Mouse (Mus musculus) erythroblast, adult 5-6 weeks (primary cell): ENCODE data around the gene Rcl1. TPM values are rescaled to one million over a fixed set of nuclear protein-coding genes. Genes with fewer than 3 reads are reported as not detected.

Experiments used
- total RNA-seq, 2 experiments: library from RNA; stranded (forward) in 1 of 2; stranded (reverse) in 1 of 2; fragments of 150-400 nt in 1 of 2; fragments of 200-764, 138-1000 nt in 1 of 2; gene quantifications; 2 replicates each; pipeline versions ENCODE4 v1.2.3 to v1.2.4; 2015 to 2017; ENCODE audit warnings: low replicate concordance in 2 of 2

Rcl1 gene
- total RNA-seq, 2 experiments from 2014 or later = 22.9 to 63.0 TPM

Other genes starting within 250 kb of the Rcl1 start
- 2.1 and 8.1 TPM in 2 replicates for gene Plpp6, start 137.4 kb upstream of the Rcl1 start, total RNA-seq (2015; ENCODE audit: low replicate concordance)
- 0.98 and 2.8 TPM in 2 replicates for gene Plpp6, start 137.4 kb upstream of the Rcl1 start, total RNA-seq (2017; ENCODE audit: low replicate concordance)
- gene 4430402I18Rik, start 133.6 kb upstream of the Rcl1 start, total RNA-seq (2015; ENCODE audit: low replicate concordance) = not detected in 2 replicates
- not detected in 2 replicates for gene 4430402I18Rik, start 133.6 kb upstream of the Rcl1 start, total RNA-seq (2017; ENCODE audit: low replicate concordance)
- 17.1 and 27.7 TPM in 2 replicates for gene Cdc37l1, start 111.0 kb upstream of the Rcl1 start, total RNA-seq (2015; ENCODE audit: low replicate concordance)
- gene Cdc37l1, start 111.0 kb upstream of the Rcl1 start, total RNA-seq (2017; ENCODE audit: low replicate concordance) = 27.0 and 27.5 TPM in 2 replicates
- gene Ak3, start 53.4 kb upstream of the Rcl1 start, total RNA-seq (2015; ENCODE audit: low replicate concordance) = 10.4 and 19.4 TPM in 2 replicates
- 6.7 and 9.2 TPM in 2 replicates for gene Ak3, start 53.4 kb upstream of the Rcl1 start, total RNA-seq (2017; ENCODE audit: low replicate concordance)
- 37.7 and 41.6 TPM in 2 replicates for gene Jak2, start 150.5 kb downstream of the Rcl1 start, total RNA-seq (2015; ENCODE audit: low replicate concordance)
- gene Jak2, start 150.5 kb downstream of the Rcl1 start, total RNA-seq (2017; ENCODE audit: low replicate concordance) = 49.8 and 64.0 TPM in 2 replicates
- not detected in 2 replicates for gene Insl6, start 224.0 kb downstream of the Rcl1 start, total RNA-seq (2015; ENCODE audit: low replicate concordance)
- not detected in 2 replicates for gene Insl6, start 224.0 kb downstream of the Rcl1 start, total RNA-seq (2017; ENCODE audit: low replicate concordance)
- not detected in 2 replicates for gene Rln1, start 233.3 kb downstream of the Rcl1 start, total RNA-seq (2015; ENCODE audit: low replicate concordance)
- gene Rln1, start 233.3 kb downstream of the Rcl1 start, total RNA-seq (2017; ENCODE audit: low replicate concordance) = not detected in 2 replicates